ENCODE assay signal across 33 mouse cellular contexts in genomic region chr9:43065231-43065630, GRCm38 (mm10). TPM values are rescaled to one million over a fixed set of nuclear protein-coding genes. Genes with fewer than 3 reads are reported as not detected.
"Had no signal": no experiment of that assay in that cellular context is flagged by ENCODE, and none has a peak within 500 bp of the region (broad histone marks: within the 10 kb centered on the region; RNA-seq: fewer than 3 reads in every experiment).

No protein-coding gene starts in this region.

- H3K36me3 ChIP-seq: limb, embryonic 10.5 days; limb, embryonic 12.5 days; limb, embryonic 13.5 days; limb, embryonic 15.5 days; liver, embryonic 12.5 days; liver, embryonic 13.5 days; liver, embryonic 15.5 days; lung, embryonic 15.5 days; midbrain, embryonic 12.5 days; midbrain, embryonic 13.5 days; midbrain, embryonic 15.5 days had no signal

- H3K27ac ChIP-seq: left cerebral cortex, adult 2 months; limb, embryonic 10.5 days; limb, embryonic 12.5 days; limb, embryonic 13.5 days; limb, embryonic 15.5 days; liver, embryonic 12.5 days; liver, embryonic 13.5 days; liver, embryonic 14.5 days; liver, embryonic 15.5 days; lung, embryonic 15.5 days; macrophage; midbrain, embryonic 12.5 days; midbrain, embryonic 13.5 days; midbrain, embryonic 15.5 days had no signal

- H3K4me1 ChIP-seq: limb, embryonic 10.5 days; limb, embryonic 12.5 days; liver, embryonic 12.5 days had no signal

- H3K9ac ChIP-seq: limb, embryonic 12.5 days; limb, embryonic 13.5 days; limb, embryonic 15.5 days; liver, embryonic 12.5 days; liver, embryonic 13.5 days; liver, embryonic 14.5 days; liver, embryonic 15.5 days; liver, postnatal 0 days; lung, embryonic 14.5 days; lung, embryonic 15.5 days; midbrain, embryonic 12.5 days; midbrain, embryonic 13.5 days; midbrain, embryonic 15.5 days had no signal

- H3K4me3 ChIP-seq: left cerebral cortex, adult 2 months; limb, embryonic 10.5 days; limb, embryonic 12.5 days; limb, embryonic 13.5 days; limb, embryonic 15.5 days; liver, embryonic 12.5 days; liver, embryonic 13.5 days; liver, embryonic 15.5 days; lung, embryonic 15.5 days; megakaryocyte, embryonic 14.5 days; midbrain, embryonic 12.5 days; midbrain, embryonic 13.5 days; midbrain, embryonic 15.5 days; myocyte had no signal

- H3K4me2 ChIP-seq: limb, embryonic 12.5 days; limb, embryonic 13.5 days; limb, embryonic 15.5 days; liver, embryonic 11.5 days; liver, embryonic 12.5 days; liver, embryonic 13.5 days; liver, embryonic 15.5 days; lung, embryonic 14.5 days; lung, embryonic 15.5 days; midbrain, embryonic 12.5 days; midbrain, embryonic 13.5 days; midbrain, embryonic 15.5 days had no signal

- ATAC-seq: liver, embryonic 12.5 days; liver, postnatal 0 days; lung, postnatal 0 days; midbrain, embryonic 13.5 days; midbrain, embryonic 15.5 days; midbrain, embryonic 16.5 days had no signal

- DNase-seq: left cerebral cortex, postnatal 4 days; liver; liver, embryonic 13.5 days; liver, postnatal 0 days; lung, adult 18-20 months; lung, adult 2 months; lung, embryonic 14.5 days; lung, postnatal 10 days; lung, postnatal 14 days; lung, postnatal 36 days; lung, postnatal 4 days; midbrain, embryonic 14.5 days had no signal

- H3K27me3 ChIP-seq: limb, embryonic 12.5 days; limb, embryonic 13.5 days; limb, embryonic 15.5 days; liver, embryonic 12.5 days; liver, embryonic 15.5 days; lung, embryonic 15.5 days; midbrain, embryonic 12.5 days; midbrain, embryonic 13.5 days; midbrain, embryonic 15.5 days had no signal

- H3K9me3 ChIP-seq: limb, embryonic 10.5 days; limb, embryonic 12.5 days; limb, embryonic 13.5 days; limb, embryonic 15.5 days; liver, embryonic 12.5 days; liver, embryonic 13.5 days; liver, embryonic 15.5 days; lung, embryonic 15.5 days; megakaryocyte, embryonic 14.5 days; midbrain, embryonic 12.5 days; midbrain, embryonic 13.5 days; midbrain, embryonic 15.5 days had no signal

RNA-seq across cellular contexts. Expression of gene Tmem136, which starts 51.1 kb away (rescaled TPM):
- total RNA-seq: megakaryocyte progenitor cell, adult 5-6 weeks; megakaryocyte, adult 5-6 weeks; monocyte, adult 5-6 weeks had no signal
- polyA plus RNA-seq: macrophage had no signal
